Mouse (Mus musculus): ENCODE results near the gene Tet2. TPM values are rescaled to one million over a fixed set of nuclear protein-coding genes. Genes with fewer than 3 reads are reported as not detected.

Gene Tet2
- polyA plus RNA-seq, 1 experiment from 2014 or later = 4.3 TPM

- Histone ChIP-seq H3K4me2 (ENCODE audit: low read depth, low read length) (no peak overlapping the region), H3K27me3 (ENCODE audit: insufficient read depth, low read length) (no peaks in the 10 kb centered on the region), H3K27ac (ENCODE audit: low read depth) (no peak overlapping the region), H3K9me3 (ENCODE audit: low read length) (no peaks in the 10 kb centered on the region), H3K4me3 (ENCODE audit: low read depth, low read length) (no peak overlapping the region), H3K36me3 (replicated peaks; ENCODE audit: insufficient read depth, low read length) (peaks cover 18% of the 10 kb centered on the region), H3K4me1 (ENCODE audit: insufficient read depth) (peaks cover 10% of the 10 kb centered on the region), H3K9ac (replicated peaks) (no peak overlapping the region)
- DNase-seq (no peak), ATAC-seq (no peak)
- TF ChIP-seq CTCF (IDR thresholded peaks at IDR 0.05; ENCODE audit: low read depth) = no peak
- no peak for TF ChIP-seq EP300 (IDR thresholded peaks at IDR 0.05; ENCODE audit: low read depth)
- WGBS (ENCODE audit: insufficient replicate concordance) = 85% methylated on average over 7 of the region's 7 CpGs
These were observed 31.5 kb downstream of the Tet2 start for GRCm38 (mm10) chr3:133513475-133513874.

GRCm38 (mm10) chr3:133510368-133510767 lies 34.6 kb downstream of the Tet2 start:
- H3K9ac ChIP-seq (replicated peaks) = no peak overlapping the region
- H3K4me1 ChIP-seq (ENCODE audit: insufficient read depth) = no peaks in the 10 kb centered on the region
- H3K36me3 ChIP-seq (replicated peaks; ENCODE audit: insufficient read depth, low read length) = peaks cover 18% of the 10 kb centered on the region
- TF ChIP-seq CTCF (IDR thresholded peaks at IDR 0.05; ENCODE audit: low read depth) (no peak), EP300 (IDR thresholded peaks at IDR 0.05; ENCODE audit: low read depth) (no peak)
- 79% methylated on average over 4 of the region's 4 CpGs for WGBS (ENCODE audit: insufficient replicate concordance)
- no peak for ATAC-seq
- H3K4me3 ChIP-seq (ENCODE audit: low read depth, low read length) = no peak overlapping the region
- H3K27ac ChIP-seq (ENCODE audit: low read depth) = no peak overlapping the region
- no peaks in the 10 kb centered on the region for H3K27me3 ChIP-seq (ENCODE audit: insufficient read depth, low read length)
- H3K9me3 ChIP-seq (ENCODE audit: low read length) = no peaks in the 10 kb centered on the region
- H3K4me2 ChIP-seq (ENCODE audit: low read depth, low read length) = no peak overlapping the region
- no peak for DNase-seq

- Histone ChIP-seq H3K9me3 (ENCODE audit: low read length) (no peaks in the 10 kb centered on the region), H3K4me2 (ENCODE audit: low read depth, low read length) (no peak overlapping the region), H3K4me3 (ENCODE audit: low read depth, low read length) (no peak overlapping the region), H3K4me1 (ENCODE audit: insufficient read depth) (no peaks in the 10 kb centered on the region), H3K27me3 (ENCODE audit: insufficient read depth, low read length) (no peaks in the 10 kb centered on the region), H3K9ac (replicated peaks) (no peak overlapping the region), H3K36me3 (replicated peaks; ENCODE audit: insufficient read depth, low read length) (peaks cover 17% of the 10 kb centered on the region), H3K27ac (ENCODE audit: low read depth) (no peak overlapping the region)
- WGBS (ENCODE audit: insufficient replicate concordance) = 91% methylated on average over 2 of the region's 2 CpGs
- no peak for DNase-seq
- no peak for TF ChIP-seq CTCF (IDR thresholded peaks at IDR 0.05; ENCODE audit: low read depth)
- TF ChIP-seq EP300 (IDR thresholded peaks at IDR 0.05; ENCODE audit: low read depth) = no peak
- no peak for ATAC-seq
These were observed 35.1 kb downstream of the Tet2 start for GRCm38 (mm10) chr3:133509796-133510195.

- ATAC-seq (no peak), DNase-seq (no peak)
- Histone ChIP-seq H3K36me3 (replicated peaks; ENCODE audit: insufficient read depth, low read length) (peaks cover 15% of the 10 kb centered on the region), H3K4me2 (ENCODE audit: low read depth, low read length) (no peak overlapping the region), H3K4me1 (ENCODE audit: insufficient read depth) (no peaks in the 10 kb centered on the region), H3K27ac (ENCODE audit: low read depth) (no peak overlapping the region), H3K9me3 (ENCODE audit: low read length) (no peaks in the 10 kb centered on the region), H3K4me3 (ENCODE audit: low read depth, low read length) (no peak overlapping the region), H3K27me3 (ENCODE audit: insufficient read depth, low read length) (no peaks in the 10 kb centered on the region), H3K9ac (replicated peaks) (no peak overlapping the region)
- WGBS (ENCODE audit: insufficient replicate concordance) = 79% methylated on average over 3 of the region's 3 CpGs
- TF ChIP-seq EP300 (IDR thresholded peaks at IDR 0.05; ENCODE audit: low read depth) (no peak), CTCF (IDR thresholded peaks at IDR 0.05; ENCODE audit: low read depth) (no peak)
These were observed 36.1 kb downstream of the Tet2 start for GRCm38 (mm10) chr3:133508881-133509280.

GRCm38 (mm10) chr3:133506289-133506954 lies 38.5 kb downstream of the Tet2 start:
- H3K4me3 ChIP-seq (ENCODE audit: low read depth, low read length) = no peak overlapping the region
- TF ChIP-seq EP300 (IDR thresholded peaks at IDR 0.05; ENCODE audit: low read depth) (no peak), CTCF (IDR thresholded peaks at IDR 0.05; ENCODE audit: low read depth) (no peak)
- H3K4me2 ChIP-seq (ENCODE audit: low read depth, low read length) = no peak overlapping the region
- DNase-seq (no peak), ATAC-seq (no peak)
- WGBS (ENCODE audit: insufficient replicate concordance) = 83% methylated on average over 9 of the region's 9 CpGs
- H3K4me1 ChIP-seq (ENCODE audit: insufficient read depth) = no peaks in the 10 kb centered on the region
- H3K9ac ChIP-seq (replicated peaks) = no peak overlapping the region
- peaks cover 7% of the 10 kb centered on the region for H3K36me3 ChIP-seq (replicated peaks; ENCODE audit: insufficient read depth, low read length)
- no peak overlapping the region for H3K27ac ChIP-seq (ENCODE audit: low read depth)
- H3K9me3 ChIP-seq (ENCODE audit: low read length) = no peaks in the 10 kb centered on the region
- no peaks in the 10 kb centered on the region for H3K27me3 ChIP-seq (ENCODE audit: insufficient read depth, low read length)

- TF ChIP-seq CTCF (IDR thresholded peaks at IDR 0.05; ENCODE audit: low read depth) (no peak), EP300 (IDR thresholded peaks at IDR 0.05; ENCODE audit: low read depth) (no peak)
- Histone ChIP-seq H3K9me3 (ENCODE audit: low read length) (no peaks in the 10 kb centered on the region), H3K27ac (ENCODE audit: low read depth) (no peak overlapping the region), H3K4me1 (ENCODE audit: insufficient read depth) (no peaks in the 10 kb centered on the region), H3K27me3 (ENCODE audit: insufficient read depth, low read length) (no peaks in the 10 kb centered on the region), H3K9ac (replicated peaks) (no peak overlapping the region), H3K4me3 (ENCODE audit: low read depth, low read length) (no peak overlapping the region), H3K4me2 (ENCODE audit: low read depth, low read length) (no peak overlapping the region), H3K36me3 (replicated peaks; ENCODE audit: insufficient read depth, low read length) (no peaks in the 10 kb centered on the region; the same call in 1 of the 2 replicates)
- WGBS (ENCODE audit: insufficient replicate concordance) = 84% methylated on average over 7 of the region's 7 CpGs
- ATAC-seq = no peak
- DNase-seq = no peak
These were observed 48.0 kb downstream of the Tet2 start for GRCm38 (mm10) chr3:133496953-133497352.

All from liver, postnatal 0 days (tissue).